Mouse (Mus musculus) left cerebral cortex, adult 8-10 months (tissue): Measurements from ENCODE around the gene Col1a1. TPM values are rescaled to one million over a fixed set of nuclear protein-coding genes. Genes with fewer than 3 reads are reported as not detected.

Experiments used
- DNase-seq, 2 experiments: peaks; one replicate each; pipeline ENCODE4 v3.0.0; 2022; ENCODE audit warnings: low spot score in 2 of 2
- total RNA-seq, 4 experiments: library from RNA; stranded (reverse); gene quantifications; 2 replicates each; pipeline ENCODE4 v1.2.4; 2022

Col1a1 gene
- total RNA-seq, 4 experiments from 2014 or later: 7.0 to 10.2 (median 8.0) TPM

- DNase-seq: no peak
These were observed 59.1 kb downstream of the Col1a1 start for GRCm38 (mm10) chr11:94994947-94995772.

DNA sequence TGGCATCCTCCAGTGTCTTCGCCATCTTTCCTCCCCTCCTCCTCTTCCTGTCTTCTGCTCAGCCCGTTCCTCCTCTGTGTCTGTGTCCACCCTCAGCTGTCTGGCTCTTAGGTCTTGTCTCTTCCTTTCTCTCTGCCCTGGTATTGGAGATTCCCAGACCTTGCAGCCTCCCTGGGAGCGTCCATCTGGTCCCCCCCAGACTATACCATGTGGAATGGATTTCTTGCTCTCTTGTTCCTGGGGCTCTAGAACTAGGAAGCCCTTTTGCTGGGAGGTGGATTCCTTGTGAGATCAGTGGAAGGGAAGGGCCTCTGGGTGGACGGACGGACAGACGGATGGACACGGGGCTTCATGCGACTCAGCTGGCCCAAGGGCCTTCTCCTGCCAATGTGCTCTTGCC, 60.1 kb downstream of the Col1a1 start:
- DNase-seq: no peak

GRCm38 (mm10) chr11:94996984-94997383, 61.0 kb downstream of the Col1a1 start:
- DNase-seq: no peak

GRCm38 (mm10) chr11:94997596-94997995, 61.6 kb downstream of the Col1a1 start:
- DNase-seq: no peak

- DNase-seq: peak in 1 of 2 experiments; percentile 74
These were observed 62.1 kb downstream of the Col1a1 start for GRCm38 (mm10) chr11:94998041-94998531.

DNA sequence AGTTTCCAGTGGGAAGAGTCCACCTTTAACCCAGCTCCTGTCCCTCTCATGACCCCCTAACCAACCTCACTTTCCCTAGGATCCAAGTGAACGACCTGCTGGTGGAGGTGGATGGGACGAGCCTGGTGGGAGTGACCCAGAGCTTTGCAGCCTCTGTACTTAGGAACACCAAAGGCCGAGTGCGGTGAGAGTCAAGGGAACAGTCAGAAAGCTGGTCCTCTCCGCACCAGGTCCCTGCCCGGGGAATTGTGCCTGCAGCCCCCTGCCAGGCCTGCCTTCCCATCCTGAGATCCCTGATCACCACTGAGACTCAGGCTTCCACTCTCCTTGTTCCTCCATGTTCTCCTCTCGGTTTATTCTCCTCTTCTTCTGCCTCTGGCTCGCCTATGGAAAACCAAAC, 64.1 kb downstream of the Col1a1 start:
- no peak for DNase-seq

- no peak for DNase-seq
These were observed 64.5 kb downstream of the Col1a1 start for GRCm38 (mm10) chr11:95000548-95000947.

- DNase-seq: no peak
These were observed 65.0 kb downstream of the Col1a1 start for GRCm38 (mm10) chr11:95001058-95001457.

DNA sequence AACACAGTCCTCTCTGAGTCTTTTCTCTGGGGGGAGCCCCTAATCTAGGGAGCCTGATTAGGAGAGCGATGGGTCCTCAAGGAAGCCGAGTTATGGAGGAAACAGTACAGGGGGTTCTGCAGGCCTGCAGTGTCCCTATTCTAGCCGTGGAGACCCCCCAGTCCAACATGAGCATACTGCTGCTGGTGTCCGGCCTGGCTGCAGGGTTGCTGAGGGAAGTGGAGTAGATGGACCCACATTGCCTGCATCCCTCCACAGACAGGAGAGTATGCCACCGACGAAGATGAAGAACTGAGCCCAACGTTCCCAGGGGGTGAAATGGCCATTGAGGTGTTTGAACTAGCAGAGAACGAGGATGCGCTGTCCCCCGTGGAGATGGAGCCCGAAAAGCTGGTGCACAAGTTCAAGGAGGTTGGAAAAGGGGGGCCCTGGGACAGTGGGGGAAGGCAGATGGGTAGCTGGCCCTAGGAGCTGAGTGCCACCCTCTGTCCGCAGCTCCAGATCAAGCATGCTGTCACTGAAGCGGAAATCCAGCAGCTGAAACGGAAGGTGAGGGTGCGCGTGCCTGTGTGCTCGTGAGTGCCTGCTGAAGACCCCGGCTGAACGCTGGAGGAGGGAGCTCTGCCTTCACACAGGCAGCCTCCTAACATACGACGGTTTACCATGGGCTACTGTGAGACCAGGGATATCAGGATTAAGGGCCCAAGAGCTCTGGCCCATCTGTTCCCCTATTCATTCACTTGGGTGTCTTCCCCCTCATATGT, 65.7 kb downstream of the Col1a1 start:
- no peak for DNase-seq

Other genes with a start within 250 kb of the Col1a1 start
- gene Gm11541, start 231.7 kb upstream of the Col1a1 start, total RNA-seq: not detected
- gene Cdc34b, start 194.4 kb upstream of the Col1a1 start, total RNA-seq: under 1 TPM in 2 of 4 experiments, not detected in 2; 0.27 to 0.51 TPM
- not detected for gene Tmem92, start 153.5 kb upstream of the Col1a1 start, total RNA-seq
- not detected for gene Hils1, start 31.4 kb downstream of the Col1a1 start, total RNA-seq
- gene Sgca, start 40.1 kb downstream of the Col1a1 start, total RNA-seq: under 1 TPM in 3 of 4 experiments, not detected in 1; 0.23 to 0.48 (median 0.25) TPM
- 100 to 1,000 TPM; 708 to 774 (median 713) TPM for gene Ppp1r9b, start 54.8 kb downstream of the Col1a1 start, total RNA-seq
- 10 to 100 TPM; 24.4 to 28.9 (median 28.7) TPM for gene Samd14, start 73.7 kb downstream of the Col1a1 start, total RNA-seq
- gene Pdk2, start 105.1 kb downstream of the Col1a1 start, total RNA-seq: 100 to 1,000 TPM; 112 to 125 (median 120) TPM
- 10 to 100 TPM; 15.9 to 22.5 (median 19.6) TPM for gene Itga3, start 140.6 kb downstream of the Col1a1 start, total RNA-seq
- gene Dlx3, start 183.9 kb downstream of the Col1a1 start, total RNA-seq: under 1 TPM in 1 of 4 experiments, not detected in 3; 0.14 TPM
- under 1 TPM in 3 of 4 experiments, not detected in 1; 0.15 to 0.40 (median 0.33) TPM for gene Dlx4, start 210.0 kb downstream of the Col1a1 start, total RNA-seq